Mouse (Mus musculus): ENCODE measurements around the gene Npr1. TPM values are rescaled to one million over a fixed set of nuclear protein-coding genes. Genes with fewer than 3 reads are reported as not detected.
A peak's percentile ranks its signal among the peaks of the same experiment; 100 is the strongest.

Npr1 gene
- polyA plus RNA-seq, 1 experiment from 2014 or later, result 3.3 TPM

DNA sequence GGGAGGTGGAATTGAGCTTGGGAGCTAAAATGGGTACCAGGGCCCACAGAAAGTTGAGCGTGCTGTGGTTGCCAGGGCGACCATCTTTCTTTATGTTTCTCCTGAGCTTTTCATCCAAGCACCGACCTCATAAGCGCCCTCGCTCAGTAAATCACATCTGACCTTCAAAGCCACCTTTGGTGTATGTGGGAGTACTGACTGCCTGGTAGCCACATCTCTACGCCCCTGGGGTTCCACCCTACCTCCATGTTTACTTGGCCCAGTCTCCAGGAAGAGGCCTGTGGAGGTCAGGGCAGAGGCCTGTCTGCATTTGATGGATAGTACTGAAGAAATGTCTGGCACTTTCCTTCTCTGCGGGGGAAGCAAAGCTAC lies 18.6 kb downstream of the Npr1 start:
- Histone ChIP-seq H3K4me3 (peak overlapping the region; percentile 24), H3K27ac (peak overlapping the region; percentile 53), H3K4me1 (peaks cover 12% of the 10 kb centered on the region), H3K36me3 (no peaks in the 10 kb centered on the region), H3K9me3 (no peaks in the 10 kb centered on the region), H3K4me2 (replicated peaks) (peak overlapping the region; percentile 62), H3K9ac (0 out of 2 replicates have a peak overlapping the region, but pooled peaks have one; percentile 40), H3K27me3 (replicated peaks) (no peaks in the 10 kb centered on the region)
- ATAC-seq (ENCODE audit: low FRiP score, low read depth), result peak; percentile 38
- 27% methylated on average over 7 of the region's 7 CpGs for WGBS

DNA sequence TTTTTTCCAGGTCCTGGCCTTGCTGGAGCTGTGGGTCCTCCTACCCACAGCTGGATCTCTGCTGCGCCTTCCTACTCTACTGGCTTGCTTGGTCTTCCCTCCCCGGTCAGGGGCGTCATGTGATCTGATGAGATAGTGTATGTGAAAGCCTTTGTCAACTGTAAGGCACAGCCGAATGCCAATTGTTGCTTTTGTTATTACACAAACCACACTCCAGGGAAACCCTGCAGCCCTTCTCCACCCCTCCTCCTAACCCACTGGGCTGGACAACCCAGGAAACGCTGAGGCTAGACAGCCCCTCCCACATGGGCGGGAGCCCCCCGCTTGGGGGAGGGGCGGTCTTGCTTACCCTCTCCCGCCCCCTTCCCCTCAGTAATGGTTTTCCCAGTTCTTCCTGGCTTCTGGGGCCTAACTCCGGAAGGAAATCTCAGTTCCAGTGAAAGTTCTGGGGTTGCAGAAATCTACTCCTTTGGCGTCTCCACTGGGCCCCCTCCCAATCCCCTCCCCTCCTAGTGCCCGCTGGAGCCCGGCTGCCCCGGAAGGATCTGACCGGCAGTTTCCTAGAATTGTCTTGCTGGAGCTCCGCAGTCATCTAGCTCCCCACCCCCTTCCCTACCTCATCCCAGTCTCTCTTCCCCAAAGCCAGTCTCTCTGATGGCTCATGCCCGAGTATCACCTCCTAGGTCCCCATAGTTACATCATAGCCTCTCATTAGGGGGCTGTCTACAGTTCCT lies 19.1 kb downstream of the Npr1 start:
- WGBS, result under 1% methylated on average over 17 of the region's 17 CpGs
- H3K27me3 ChIP-seq (replicated peaks), result no peaks in the 10 kb centered on the region
- H3K9me3 ChIP-seq, result no peaks in the 10 kb centered on the region
- H3K4me3 ChIP-seq, result peak overlapping the region; percentile 24
- peaks cover 12% of the 10 kb centered on the region for H3K4me1 ChIP-seq
- no peaks in the 10 kb centered on the region for H3K36me3 ChIP-seq
- peak overlapping the region; percentile 40 for H3K9ac ChIP-seq
- ATAC-seq (ENCODE audit: low FRiP score, low read depth), result peak; percentile 93
- H3K27ac ChIP-seq, result peak overlapping the region; percentile 53
- H3K4me2 ChIP-seq (replicated peaks), result peak overlapping the region; percentile 62

- H3K4me2 ChIP-seq (replicated peaks), result peak overlapping the region; percentile 62; the same call in 1 of the 2 replicates
- no peak overlapping the region for H3K4me3 ChIP-seq
- H3K27me3 ChIP-seq (replicated peaks), result no peaks in the 10 kb centered on the region
- peaks cover 12% of the 10 kb centered on the region for H3K4me1 ChIP-seq
- H3K27ac ChIP-seq, result no peak overlapping the region
- no peaks in the 10 kb centered on the region for H3K9me3 ChIP-seq
- no peak overlapping the region for H3K9ac ChIP-seq
- no peak for ATAC-seq (ENCODE audit: low FRiP score, low read depth)
- no peaks in the 10 kb centered on the region for H3K36me3 ChIP-seq
- WGBS, result 66% methylated on average over 11 of the region's 11 CpGs
Measured at GRCm38 (mm10) chr3:90445417-90446200, 20.1 kb downstream of the Npr1 start.

DNA sequence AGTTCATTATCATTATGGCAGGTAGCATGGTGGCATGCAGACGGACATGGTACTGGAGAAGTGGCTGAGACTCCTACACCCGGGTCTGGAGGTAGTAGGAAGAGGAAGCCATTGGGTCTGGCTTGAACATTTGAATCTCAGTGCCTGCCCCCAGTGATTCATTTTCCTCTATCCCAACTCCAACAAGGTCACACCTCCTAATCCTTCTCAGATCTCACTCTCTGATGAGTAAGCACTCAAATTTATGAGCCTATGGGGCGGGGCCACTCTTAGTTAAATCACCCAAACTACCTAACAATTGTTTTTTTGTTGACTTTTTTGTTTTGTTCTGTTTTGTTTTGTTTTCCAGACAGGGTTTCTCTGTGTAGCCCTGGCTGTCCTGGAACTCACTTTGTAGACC lies 21.7 kb downstream of the Npr1 start:
- H3K36me3 ChIP-seq, result no peaks in the 10 kb centered on the region
- H3K4me1 ChIP-seq, result peaks cover 12% of the 10 kb centered on the region
- H3K4me3 ChIP-seq, result no peak overlapping the region
- no peak for ATAC-seq (ENCODE audit: low FRiP score, low read depth)
- H3K9ac ChIP-seq, result no peak overlapping the region
- H3K27me3 ChIP-seq (replicated peaks), result no peaks in the 10 kb centered on the region
- 88% methylated on average over 3 of the region's 3 CpGs for WGBS
- no peaks in the 10 kb centered on the region for H3K9me3 ChIP-seq
- H3K4me2 ChIP-seq (replicated peaks), result no peak overlapping the region
- H3K27ac ChIP-seq, result no peak overlapping the region

DNA sequence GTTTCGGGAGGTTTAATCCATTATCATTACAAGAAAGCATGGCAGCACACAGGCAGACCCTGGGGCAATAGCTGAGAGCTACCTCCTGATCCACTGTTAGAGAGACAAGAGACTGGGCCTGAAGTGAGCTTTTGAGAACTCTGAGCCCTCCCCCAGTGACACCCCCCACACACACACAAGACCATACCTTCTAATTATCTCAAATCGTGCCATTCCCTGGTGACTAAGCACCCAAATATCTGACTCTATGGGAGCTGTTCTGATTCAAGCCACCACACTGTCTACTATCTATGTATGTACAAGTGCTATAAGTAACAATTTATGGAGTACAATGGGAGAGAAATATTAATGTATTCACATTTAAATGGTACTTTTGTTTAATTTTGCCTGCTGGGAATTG lies 24.9 kb downstream of the Npr1 start:
- no peaks in the 10 kb centered on the region for H3K27me3 ChIP-seq (replicated peaks)
- H3K4me3 ChIP-seq, result no peak overlapping the region
- no peak overlapping the region for H3K4me2 ChIP-seq (replicated peaks)
- no peaks in the 10 kb centered on the region for H3K9me3 ChIP-seq
- no peak overlapping the region for H3K27ac ChIP-seq
- 90% methylated on average over 2 of the region's 2 CpGs for WGBS
- H3K4me1 ChIP-seq, result no peaks in the 10 kb centered on the region
- H3K36me3 ChIP-seq, result no peaks in the 10 kb centered on the region
- ATAC-seq (ENCODE audit: low FRiP score, low read depth), result no peak
- H3K9ac ChIP-seq, result no peak overlapping the region

- H3K36me3 ChIP-seq, result no peaks in the 10 kb centered on the region
- H3K27ac ChIP-seq, result no peak overlapping the region
- H3K27me3 ChIP-seq (replicated peaks), result no peaks in the 10 kb centered on the region
- WGBS, result 81% methylated on average over 4 of the region's 4 CpGs
- no peak for ATAC-seq (ENCODE audit: low FRiP score, low read depth)
- no peak overlapping the region for H3K9ac ChIP-seq
- no peak overlapping the region for H3K4me2 ChIP-seq (replicated peaks)
- peaks cover 11% of the 10 kb centered on the region for H3K4me1 ChIP-seq
- H3K9me3 ChIP-seq, result no peaks in the 10 kb centered on the region
- H3K4me3 ChIP-seq, result no peak overlapping the region
Measured at GRCm38 (mm10) chr3:90437131-90437530, 28.5 kb downstream of the Npr1 start.

GRCm38 (mm10) chr3:90434073-90434730 lies 31.5 kb downstream of the Npr1 start:
- no peaks in the 10 kb centered on the region for H3K9me3 ChIP-seq
- peak overlapping the region; percentile 72 for H3K4me3 ChIP-seq
- peaks cover 26% of the 10 kb centered on the region for H3K4me1 ChIP-seq
- WGBS, result 63% methylated on average over 11 of the region's 11 CpGs
- H3K27me3 ChIP-seq (replicated peaks), result no peaks in the 10 kb centered on the region
- H3K36me3 ChIP-seq, result 0 out of 2 replicates have a peak, but pooled peaks cover 2% of the 10 kb centered on the region
- no peak for ATAC-seq (ENCODE audit: low FRiP score, low read depth)
- peak overlapping the region; percentile 90 for H3K4me2 ChIP-seq (replicated peaks)
- H3K9ac ChIP-seq, result no peak overlapping the region
- H3K27ac ChIP-seq, result no peak overlapping the region

DNA sequence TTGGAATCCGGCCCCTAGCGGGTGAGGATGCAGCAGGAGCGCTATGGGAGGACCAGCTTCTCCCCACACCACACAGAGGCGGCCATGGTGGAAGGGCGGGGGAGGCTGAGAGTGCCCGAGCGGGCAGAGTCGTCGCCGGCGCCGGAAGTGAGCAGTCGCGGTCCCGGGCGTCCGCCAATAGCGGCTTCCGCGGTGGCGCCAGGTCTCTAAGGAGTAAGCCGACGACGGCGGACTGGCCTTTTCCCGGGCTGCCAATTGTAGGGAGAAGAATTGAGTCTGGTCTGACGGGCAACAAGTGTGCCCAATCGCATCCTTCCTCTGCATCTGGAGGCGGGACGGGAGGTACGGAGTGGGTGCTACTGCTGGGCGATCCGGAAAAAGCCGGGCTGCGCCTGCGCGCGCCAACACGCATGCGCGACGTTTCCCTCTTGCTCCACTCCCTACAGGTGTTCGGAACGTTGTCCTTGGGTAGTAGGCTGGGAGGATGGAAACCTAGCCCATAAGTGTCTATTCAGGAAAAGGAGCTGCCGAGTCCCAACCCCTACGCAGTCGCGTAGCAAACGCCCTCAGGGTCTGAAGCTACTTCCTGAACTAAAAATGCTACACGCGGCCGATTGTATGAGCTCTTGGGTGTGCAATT lies 32.2 kb downstream of the Npr1 start, which contains the start of gene Ints3:
Ints3 (minus strand) TSS at position 242 of the 640 bp plus-strand sequence.
- WGBS, result 1% methylated on average over 52 of the region's 52 CpGs
- Histone ChIP-seq H3K9me3 (no peaks in the 10 kb centered on the region), H3K4me1 (peaks cover 26% of the 10 kb centered on the region), H3K27me3 (replicated peaks) (no peaks in the 10 kb centered on the region), H3K4me2 (replicated peaks) (peak within 1 kb of the TSS; percentile 90), H3K4me3 (peak within 1 kb of the TSS; percentile 72), H3K9ac (peak within 1 kb of the TSS; percentile 86), H3K27ac (peak within 1 kb of the TSS; percentile 89), H3K36me3 (0 out of 2 replicates have a peak, but pooled peaks cover 2% of the 10 kb centered on the region)
- ATAC-seq (ENCODE audit: low FRiP score, low read depth), result peak; percentile 99

DNA sequence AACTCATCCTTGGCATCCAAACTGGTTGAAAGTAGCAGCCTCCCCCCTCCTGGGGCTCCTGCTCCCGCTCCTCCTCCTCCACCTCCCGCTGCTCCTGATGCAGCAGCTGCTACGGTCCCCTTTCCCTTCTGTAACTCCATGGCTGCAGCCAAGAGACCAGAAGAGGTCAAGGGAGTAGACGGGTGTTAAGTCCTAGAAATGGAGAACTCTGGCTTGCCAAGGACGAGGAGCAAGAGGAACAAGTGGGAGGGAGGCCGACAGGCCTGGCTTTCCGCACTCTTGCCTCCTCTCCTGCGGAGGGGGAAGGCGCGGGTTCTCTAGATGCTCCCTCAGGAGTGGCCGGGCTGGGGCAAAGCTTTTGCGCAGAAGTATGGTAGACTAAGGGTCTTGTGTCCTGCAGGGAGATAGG lies 32.9 kb downstream of the Npr1 start:
- peaks cover 26% of the 10 kb centered on the region for H3K4me1 ChIP-seq
- no peaks in the 10 kb centered on the region for H3K27me3 ChIP-seq (replicated peaks)
- peak overlapping the region; percentile 89 for H3K27ac ChIP-seq
- 0 out of 2 replicates have a peak, but pooled peaks cover 5% of the 10 kb centered on the region for H3K36me3 ChIP-seq
- peak overlapping the region; percentile 86 for H3K9ac ChIP-seq
- H3K4me2 ChIP-seq (replicated peaks), result peak overlapping the region; percentile 90
- H3K9me3 ChIP-seq, result no peaks in the 10 kb centered on the region
- ATAC-seq (ENCODE audit: low FRiP score, low read depth), result peak; percentile 67
- peak overlapping the region; percentile 72 for H3K4me3 ChIP-seq
- whole genome bisulfite sequencing, result 0% methylated on average over 12 of the region's 12 CpGs

DNA sequence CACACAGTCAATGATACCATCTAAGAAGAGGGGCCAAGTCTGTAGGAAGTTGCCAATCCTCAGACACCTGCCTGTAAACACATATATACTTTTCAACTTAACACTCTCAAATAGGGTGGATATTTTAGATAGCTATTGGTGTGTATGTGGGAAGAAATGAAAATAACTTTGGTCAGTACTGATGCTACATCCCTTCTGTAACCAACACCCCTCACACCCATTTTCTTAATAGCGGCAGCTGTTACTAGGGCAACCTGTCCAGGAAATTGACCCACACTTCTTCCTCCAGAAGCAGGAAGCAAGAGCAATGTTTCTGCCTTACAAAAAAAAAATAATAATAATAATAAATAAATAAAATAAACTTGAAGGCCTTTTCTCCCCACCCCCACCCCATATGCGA lies 33.3 kb downstream of the Npr1 start:
- Histone ChIP-seq H3K27me3 (replicated peaks) (no peaks in the 10 kb centered on the region), H3K9ac (peak overlapping the region; percentile 86), H3K4me2 (replicated peaks) (peak overlapping the region; percentile 90), H3K27ac (no peak overlapping the region; the same call in 1 of the 2 replicates), H3K36me3 (0 out of 2 replicates have a peak, but pooled peaks cover 5% of the 10 kb centered on the region), H3K4me1 (peaks cover 26% of the 10 kb centered on the region), H3K4me3 (peak overlapping the region; percentile 72), H3K9me3 (no peaks in the 10 kb centered on the region)
- no peak for ATAC-seq (ENCODE audit: low FRiP score, low read depth)
- WGBS, result 19% methylated on average over 2 of the region's 2 CpGs

GRCm38 (mm10) chr3:90429576-90429975 lies 36.1 kb downstream of the Npr1 start:
- ATAC-seq (ENCODE audit: low FRiP score, low read depth), result no peak
- Histone ChIP-seq H3K9ac (no peak overlapping the region), H3K27me3 (replicated peaks) (no peaks in the 10 kb centered on the region), H3K4me1 (peaks cover 26% of the 10 kb centered on the region), H3K36me3 (peaks cover 5% of the 10 kb centered on the region; the same call in 1 of the 2 replicates), H3K27ac (no peak overlapping the region), H3K9me3 (no peaks in the 10 kb centered on the region), H3K4me3 (no peak overlapping the region), H3K4me2 (replicated peaks) (no peak overlapping the region)
- whole genome bisulfite sequencing, result 91% methylated on average over 3 of the region's 3 CpGs

Data from neural tube, embryonic 12.5 days (tissue).